Mouse (Mus musculus): ENCODE data around the gene Cfap99. TPM values are rescaled to one million over a fixed set of nuclear protein-coding genes. Genes with fewer than 3 reads are reported as not detected.

The Cfap99 gene
- total RNA-seq, 2 experiments from 2014 or later = not detected

DNA sequence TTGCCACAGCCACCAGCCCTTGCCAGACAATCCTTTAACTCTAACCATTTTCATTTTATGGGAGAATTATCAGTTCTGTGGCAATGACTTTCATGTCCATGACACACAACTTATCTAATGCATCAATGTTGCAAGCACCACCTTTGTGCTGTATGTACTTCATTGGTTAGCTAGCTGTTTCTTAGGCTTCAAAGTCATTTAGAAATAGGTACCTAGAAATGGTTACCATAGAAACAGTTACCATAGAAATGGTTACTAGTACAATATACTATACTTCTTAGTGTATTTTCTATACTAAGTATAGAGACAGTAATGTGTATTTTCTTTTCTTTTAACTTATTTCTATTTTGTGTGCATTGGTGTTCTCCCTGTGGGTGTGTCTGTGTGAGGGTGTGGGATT, 36.9 kb downstream of the Cfap99 start:
- ATAC-seq (replicated peaks; ENCODE audit: low FRiP score, low TSS enrichment, poor library complexity, severe bottlenecking) = no peak

DNA sequence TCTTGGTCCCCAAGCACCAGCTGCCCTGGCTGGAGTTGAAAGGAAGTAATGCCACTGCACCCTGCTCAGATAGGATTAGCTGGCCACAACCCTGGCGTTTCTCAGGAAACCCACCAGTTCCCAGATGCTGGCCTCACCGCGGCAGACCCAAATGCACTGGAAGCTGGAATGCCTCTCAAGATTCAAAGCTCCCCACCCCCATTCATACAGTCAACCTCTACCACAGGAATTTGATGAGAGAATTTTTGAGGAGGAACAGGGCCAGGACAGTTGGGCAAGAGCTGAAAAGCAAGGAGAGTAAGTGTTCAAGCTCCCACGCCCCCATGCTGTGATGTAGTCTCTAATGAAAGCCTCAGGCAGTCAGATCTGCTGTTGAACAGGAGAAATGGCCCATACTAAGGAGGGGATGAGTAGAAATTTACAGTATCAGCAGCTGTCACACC, 37.9 kb downstream of the Cfap99 start:
- ATAC-seq (replicated peaks; ENCODE audit: low FRiP score, low TSS enrichment, poor library complexity, severe bottlenecking) = no peak

DNA sequence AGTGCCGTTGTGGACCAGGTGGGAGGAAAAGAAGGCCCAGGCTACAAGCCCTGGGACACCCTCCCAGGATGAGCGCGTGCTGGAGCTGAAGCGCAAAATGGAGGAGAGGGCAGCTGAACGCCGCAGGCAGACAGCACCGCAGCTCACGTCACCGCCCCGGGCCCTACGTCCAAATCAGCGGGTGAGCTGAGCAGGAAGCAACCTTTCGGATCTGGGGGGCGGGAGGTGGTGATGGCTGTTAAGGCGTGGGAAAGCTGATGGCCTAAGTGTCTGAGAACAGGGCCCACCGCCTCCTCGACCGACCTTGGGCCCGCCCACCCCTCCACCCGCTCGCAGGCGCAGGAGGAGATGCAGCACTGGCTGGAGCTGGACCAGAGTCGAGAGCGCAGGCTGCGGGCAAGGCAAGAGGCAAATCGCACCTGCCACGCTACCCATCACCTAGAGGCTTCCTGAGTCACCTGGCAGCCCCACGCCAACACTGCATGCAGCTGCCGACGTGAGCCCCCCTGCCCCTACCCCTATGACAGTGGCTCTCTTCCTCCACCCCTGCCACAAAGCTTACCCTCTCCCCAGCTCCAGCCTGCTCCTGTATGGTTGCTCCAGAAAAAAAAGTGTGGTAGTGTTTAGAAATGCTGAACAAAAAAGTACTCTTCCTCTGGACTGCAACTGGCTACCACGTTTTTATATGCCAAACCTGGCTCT, 38.6 kb downstream of the Cfap99 start:
- ATAC-seq (replicated peaks; ENCODE audit: low FRiP score, low TSS enrichment, poor library complexity, severe bottlenecking) = 0 out of 2 replicates have a peak, but pooled peaks have one; percentile 44

DNA sequence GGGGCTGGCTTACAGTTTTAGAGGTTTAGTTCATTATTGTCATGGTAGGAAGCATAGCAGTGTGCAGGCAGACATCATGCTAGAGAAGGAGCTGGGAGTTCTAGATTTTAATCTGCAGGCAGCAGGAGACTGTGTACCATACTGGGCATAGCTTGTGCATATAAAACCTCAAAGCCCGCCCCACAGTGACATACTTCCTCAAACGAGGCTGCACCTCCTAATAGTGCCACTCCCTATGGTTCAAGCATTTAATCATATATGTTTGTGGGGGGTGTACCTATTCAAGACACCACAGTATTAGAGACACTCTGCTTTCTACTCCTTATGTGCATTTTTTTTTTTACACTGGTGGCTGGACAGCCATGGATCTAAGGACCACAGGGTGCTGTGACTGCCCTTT, 41.7 kb downstream of the Cfap99 start:
- ATAC-seq (replicated peaks; ENCODE audit: low FRiP score, low TSS enrichment, poor library complexity, severe bottlenecking) = no peak

DNA sequence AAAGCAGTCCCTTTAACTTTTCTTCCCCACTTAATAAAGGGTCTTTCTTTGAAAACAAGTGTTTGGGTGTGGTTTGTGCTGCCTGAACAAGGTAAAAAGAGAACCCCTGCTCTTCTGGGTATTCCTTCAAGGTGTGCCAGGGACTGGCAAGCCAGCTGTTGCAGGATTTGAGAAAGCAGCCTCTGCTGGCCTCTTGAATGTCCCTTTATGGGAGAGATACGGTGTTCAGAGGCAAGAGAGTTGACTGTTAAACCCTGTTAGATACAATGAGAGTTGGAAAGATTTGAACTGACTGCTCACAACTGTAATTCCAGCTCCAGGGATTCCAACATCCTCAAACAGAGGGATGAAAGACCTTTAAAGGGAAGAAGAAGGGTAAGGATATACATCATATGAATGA, 45.7 kb downstream of the Cfap99 start:
- ATAC-seq (replicated peaks; ENCODE audit: low FRiP score, low TSS enrichment, poor library complexity, severe bottlenecking) = no peak

DNA sequence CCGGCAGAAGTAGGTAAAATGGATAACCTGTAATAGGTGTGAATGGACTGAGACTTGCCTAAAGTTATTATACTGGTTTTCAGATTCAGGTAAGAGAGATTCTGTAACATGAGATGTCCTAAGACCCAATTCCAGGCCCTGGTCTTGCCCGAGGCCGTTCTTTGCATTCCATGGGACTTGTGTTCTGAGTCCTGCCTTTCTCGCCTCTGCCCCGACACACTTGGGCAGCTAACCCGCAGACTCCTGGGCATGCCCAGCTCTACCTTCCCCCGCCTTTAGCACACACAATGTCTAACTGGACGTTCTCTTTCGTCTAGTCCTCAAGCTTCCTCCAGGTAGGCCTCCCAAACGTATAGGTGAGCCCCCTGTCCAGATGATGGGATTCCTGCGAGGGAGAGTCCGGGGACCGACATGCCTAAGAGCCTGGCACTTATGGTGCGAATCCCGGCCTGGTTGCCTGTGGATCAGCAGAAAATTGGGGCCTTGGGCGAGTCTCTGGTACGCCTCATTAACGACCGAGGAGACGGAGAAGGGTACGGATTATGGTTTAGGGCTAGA, 47.2 kb downstream of the Cfap99 start:
- ATAC-seq (replicated peaks; ENCODE audit: low FRiP score, low TSS enrichment, poor library complexity, severe bottlenecking) = peak; percentile 19

DNA sequence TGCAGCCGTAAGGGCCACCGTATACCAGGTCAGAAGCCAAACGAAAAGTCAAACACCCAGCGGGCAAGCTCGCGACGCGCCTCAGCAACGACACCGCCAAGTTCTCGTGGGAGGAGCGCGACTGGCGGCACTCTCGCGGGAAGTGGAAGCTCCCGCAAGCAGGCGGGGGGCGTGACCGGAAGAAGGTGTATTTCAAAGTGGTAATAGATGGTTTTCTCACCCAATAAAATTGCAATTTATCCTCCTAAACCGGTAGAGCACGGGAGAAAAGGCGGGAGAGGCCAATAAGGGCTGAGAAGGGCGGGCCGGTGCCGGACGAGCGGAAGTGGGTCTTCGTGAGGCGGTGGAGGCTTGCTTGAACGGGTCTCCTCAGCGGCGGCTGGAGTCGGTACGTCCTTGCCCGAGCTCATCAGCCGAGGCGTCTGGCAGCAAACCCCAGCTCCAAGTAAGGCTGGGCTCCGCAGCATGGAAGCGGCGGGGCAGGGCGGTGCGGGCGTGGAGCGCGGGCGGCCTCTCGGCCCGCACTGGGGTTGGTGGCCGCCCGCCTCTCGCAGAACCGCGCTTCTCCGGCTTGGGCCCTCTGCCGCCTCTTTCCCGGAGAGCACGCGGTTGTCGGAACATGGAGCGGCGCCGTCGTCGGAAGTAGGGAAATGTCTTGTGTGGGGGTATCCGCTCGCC, 47.8 kb downstream of the Cfap99 start, which contains the start of gene Rnf4:
TSS of gene Rnf4 (plus strand) at position 193 of the 678 bp plus-strand sequence.
- peak; percentile 91 for ATAC-seq (replicated peaks; ENCODE audit: low FRiP score, low TSS enrichment, poor library complexity, severe bottlenecking)

DNA sequence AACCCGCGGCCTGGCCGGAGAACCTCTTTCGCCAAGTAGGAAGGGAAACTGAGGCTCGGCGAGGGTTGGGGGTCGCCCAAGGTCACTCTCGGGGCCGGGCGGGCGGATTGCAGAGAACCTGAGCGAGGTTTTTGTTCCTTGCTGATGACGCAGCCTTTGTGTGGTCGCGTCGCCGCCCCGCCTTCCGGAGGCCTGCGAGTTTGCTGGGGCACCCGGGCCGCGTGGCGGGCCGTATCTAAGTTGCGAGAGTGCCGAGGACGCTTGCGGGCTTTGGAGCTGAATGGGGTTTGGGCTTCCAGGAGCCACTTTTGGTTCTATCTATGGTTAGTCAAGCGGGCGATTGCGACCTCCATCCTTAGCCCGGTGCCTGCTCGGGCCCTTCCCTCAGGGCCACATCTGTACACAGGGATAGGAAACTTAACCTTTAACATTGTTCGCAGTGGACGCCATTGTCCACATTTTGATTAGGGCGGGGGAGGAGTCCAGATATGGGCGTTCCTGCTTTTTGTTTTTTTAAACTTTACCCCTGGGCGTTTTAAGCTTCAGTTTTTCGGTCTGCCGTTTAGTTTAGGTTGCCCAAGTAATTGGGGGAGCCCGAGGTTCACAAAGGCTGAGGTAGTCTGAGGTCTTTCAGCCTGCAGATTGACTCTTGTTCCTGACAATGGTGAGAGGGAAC, 48.5 kb downstream of the Cfap99 start:
- ATAC-seq (replicated peaks; ENCODE audit: low FRiP score, low TSS enrichment, poor library complexity, severe bottlenecking) = peak; percentile 59

DNA sequence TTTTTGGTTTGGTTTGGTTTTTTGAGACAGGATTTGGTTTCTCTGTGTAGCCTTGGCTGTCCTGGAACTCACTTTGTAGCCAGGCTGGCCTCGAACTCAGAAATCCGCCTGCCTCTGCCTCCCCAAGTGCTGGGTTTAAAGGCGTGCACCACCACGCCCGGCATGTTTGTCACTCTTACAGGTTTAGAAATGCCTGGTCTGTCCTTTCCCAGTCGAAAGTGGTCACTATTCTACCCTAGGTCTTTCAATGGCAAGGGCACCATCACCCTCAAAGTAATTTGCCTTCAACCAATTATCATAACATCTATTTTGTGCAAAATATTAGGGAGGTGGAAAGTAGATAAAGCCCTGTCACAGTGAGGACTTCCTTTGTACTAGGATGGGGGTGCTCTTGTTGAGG, 51.8 kb downstream of the Cfap99 start:
- ATAC-seq (replicated peaks; ENCODE audit: low FRiP score, low TSS enrichment, poor library complexity, severe bottlenecking) = no peak

DNA sequence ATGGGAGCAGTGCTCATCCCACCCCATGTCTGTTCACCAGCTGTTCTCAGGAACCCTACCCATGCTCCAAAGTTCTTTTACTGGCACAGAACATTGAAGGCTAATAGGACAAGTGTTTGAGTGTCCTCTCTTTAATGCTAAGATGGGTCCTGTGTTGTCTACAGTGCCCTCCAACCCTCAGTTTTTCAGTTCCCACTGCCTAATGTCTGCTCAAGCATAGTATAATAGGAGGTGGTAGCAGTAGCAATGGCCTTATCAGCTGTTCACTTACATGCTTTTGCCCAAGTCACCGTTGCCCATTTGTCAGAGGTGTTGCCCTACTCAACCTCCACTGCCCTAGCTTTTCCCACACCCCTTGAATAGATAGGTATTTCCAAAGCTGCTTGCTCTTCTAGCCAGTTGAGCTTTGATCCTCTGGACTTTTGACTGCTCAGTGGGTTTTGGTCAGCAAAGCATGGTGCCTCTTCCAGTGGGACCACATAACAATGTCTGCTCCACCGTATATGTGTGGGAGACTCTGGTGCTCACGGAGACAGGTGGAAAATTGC, 63.8 kb downstream of the Cfap99 start:
- 0 out of 2 replicates have a peak, but pooled peaks have one; percentile 34 for ATAC-seq (replicated peaks; ENCODE audit: low FRiP score, low TSS enrichment, poor library complexity, severe bottlenecking)

DNA sequence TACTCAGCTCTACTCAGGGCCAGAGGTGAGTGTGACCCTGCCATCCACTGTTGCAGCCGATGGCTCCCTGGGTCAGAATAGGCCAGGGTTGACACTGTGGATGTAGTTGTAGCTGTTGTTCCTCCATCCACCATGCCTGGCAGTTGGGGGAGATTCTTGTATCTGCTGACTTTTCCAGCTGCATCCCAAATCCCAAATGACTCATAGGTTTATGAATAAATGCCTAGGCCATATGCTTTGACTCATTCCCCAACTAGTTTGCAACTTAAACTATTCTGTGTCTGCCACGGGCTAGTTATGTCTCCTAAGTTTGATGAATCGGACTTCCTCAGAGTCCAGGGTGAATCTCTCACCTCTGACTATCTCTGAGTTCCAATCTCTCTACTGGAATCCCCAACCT, 71.9 kb downstream of the Cfap99 start:
- ATAC-seq (replicated peaks; ENCODE audit: low FRiP score, low TSS enrichment, poor library complexity, severe bottlenecking) = no peak

DNA sequence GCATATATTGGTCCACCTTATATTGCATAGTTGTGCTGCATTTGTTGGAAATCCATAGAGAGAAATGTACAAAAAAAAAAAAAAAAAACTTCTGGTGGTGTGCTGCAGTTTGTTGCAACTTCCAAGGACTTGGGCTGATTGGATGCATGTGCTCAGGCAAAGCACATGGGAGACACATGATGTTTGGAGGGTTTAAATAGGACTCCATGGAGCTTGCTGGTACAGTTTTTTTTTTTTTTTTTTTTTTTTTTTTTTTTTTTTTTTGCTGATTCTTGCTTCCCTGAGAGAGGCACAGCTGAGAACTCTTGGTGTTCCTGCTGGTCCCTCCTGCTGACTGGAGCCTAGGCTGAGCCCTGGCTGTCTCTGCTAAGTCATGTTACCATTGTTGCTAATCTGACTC, 74.7 kb downstream of the Cfap99 start:
- ATAC-seq (replicated peaks; ENCODE audit: low FRiP score, low TSS enrichment, poor library complexity, severe bottlenecking) = no peak

DNA sequence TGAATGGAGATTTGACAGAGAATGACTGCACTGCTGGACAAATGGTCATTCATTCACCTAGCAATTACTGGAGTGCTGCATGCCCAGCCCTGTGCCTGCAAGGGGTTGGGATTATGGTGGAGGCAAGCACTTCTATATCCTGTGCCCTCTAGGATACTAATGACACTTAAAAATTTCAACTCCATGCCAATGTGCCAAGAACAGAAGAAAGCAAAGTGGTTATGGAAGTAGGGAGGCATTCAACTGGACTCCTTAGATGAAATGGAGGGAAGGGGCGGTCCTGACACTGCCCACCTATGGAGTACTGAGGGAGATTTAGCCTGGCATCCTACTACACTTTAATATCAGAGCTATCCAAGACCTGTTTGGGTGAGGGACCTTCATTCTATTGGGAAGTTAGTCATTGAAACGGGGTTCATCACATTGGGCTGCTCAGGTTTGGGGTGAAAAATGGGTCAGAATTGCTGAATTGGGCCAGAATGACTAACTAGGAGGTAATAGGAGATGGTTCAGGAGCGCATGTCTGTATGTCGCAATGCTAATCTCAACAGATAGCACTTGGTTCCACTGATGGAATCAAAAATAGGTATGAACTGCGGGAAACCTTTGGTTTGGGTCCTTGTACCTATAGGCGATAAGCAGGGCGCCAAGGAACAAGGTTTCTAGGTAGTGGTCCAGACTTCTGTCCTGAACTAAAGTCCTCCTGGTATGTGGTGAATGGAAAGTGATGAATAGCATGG, 80.3 kb downstream of the Cfap99 start:
- ATAC-seq (replicated peaks; ENCODE audit: low FRiP score, low TSS enrichment, poor library complexity, severe bottlenecking) = no peak; the same call in 1 of the 2 replicates

DNA sequence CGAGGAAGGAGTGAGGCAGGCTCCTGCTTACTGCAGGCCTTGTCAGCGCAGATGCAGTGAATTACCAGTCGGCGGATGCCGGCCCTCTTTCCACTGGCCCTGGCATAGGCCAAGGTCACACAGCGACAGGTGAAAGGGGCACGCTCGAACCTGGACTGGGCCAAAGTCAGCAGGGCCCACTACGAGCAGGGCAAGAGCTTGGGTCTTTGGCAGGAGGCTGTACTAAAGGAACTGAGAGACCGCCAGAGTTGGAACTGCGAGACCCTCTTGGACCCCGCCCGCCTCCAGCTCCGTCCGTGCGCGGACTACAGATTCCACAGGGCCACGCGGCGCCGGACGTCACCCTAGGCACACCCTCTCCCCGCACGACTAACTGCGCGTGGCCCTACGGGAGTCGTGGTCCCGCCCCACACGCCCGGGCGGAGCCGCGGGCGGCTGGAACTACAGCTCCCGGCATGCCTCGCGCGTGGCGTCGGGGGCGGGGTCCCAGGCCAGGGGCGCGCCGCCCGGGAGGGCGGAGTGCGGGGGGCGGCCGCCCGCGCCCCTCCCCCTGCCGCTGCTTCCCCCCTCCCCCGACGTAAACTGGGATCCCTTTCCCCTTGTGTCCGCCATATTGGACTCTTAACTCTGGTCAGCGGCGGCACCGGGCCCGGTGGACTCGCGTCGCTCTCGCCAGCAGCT, 81.1 kb downstream of the Cfap99 start, which contains the start of gene Fam193a:
TSS of gene Fam193a (plus strand) at position 593 of the 681 bp plus-strand sequence.
- ATAC-seq (replicated peaks; ENCODE audit: low FRiP score, low TSS enrichment, poor library complexity, severe bottlenecking) = peak; percentile 97

DNA sequence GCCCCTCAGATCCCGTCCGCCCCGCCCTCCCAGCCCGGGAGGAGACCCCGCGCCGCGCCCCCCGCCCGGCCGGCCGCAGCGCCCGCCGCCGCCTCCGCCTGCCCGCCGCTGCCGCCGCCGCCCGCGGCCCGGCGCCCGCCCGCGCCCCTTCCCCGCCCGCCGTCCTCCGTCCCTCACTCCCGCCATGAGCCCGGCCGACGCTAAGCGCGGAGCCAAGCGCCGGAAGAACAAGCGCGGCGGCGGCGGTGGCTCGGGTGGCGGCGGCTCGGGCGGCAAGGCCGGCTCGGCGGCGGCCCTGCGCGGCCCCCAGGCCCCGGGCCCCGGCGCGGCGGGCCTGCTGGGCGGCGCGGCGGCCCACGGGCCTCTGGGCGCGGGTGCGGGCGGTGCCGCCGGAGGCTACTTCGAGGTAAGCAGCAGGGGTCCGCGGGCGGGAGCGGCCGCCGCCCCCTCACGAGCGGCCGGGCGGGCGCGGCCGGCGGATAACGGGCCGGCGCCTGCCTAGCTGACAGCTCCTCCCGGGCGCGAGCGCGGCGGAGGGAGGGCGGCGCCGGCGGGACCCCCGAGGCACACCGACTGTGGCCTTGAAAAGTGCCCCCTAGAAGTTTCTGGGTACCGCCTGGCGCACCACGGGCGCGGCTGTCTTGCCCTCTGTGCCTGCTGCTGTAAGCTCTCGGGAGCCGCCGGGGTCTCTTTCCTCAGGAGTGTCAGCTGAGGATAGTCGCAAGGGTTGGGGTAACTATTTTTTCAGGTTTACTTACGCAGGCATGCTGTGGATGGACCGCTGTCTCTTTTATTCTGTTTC, 81.8 kb downstream of the Cfap99 start:
- ATAC-seq (replicated peaks; ENCODE audit: low FRiP score, low TSS enrichment, poor library complexity, severe bottlenecking) = 0 out of 2 replicates have a peak, but pooled peaks have one; percentile 9

DNA sequence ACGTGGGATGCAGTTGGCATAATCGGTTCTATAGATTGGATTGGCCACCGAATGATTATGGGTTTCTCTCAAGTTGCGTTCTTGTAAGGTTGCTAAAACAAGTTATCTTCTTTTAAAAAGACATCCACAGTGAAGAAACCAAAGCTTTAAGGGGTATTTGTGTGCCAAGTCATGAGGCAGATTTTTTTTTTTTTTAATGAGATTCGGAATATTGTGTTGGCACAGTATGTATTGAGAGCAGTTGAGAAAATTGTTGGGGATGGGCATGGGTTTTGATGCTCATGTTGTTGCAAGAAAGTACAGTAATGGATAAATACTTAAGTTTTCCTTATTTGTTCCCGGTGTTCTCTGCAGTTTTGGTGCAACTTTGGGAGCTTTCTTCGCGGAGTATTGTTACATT, 82.4 kb downstream of the Cfap99 start:
- no peak for ATAC-seq (replicated peaks; ENCODE audit: low FRiP score, low TSS enrichment, poor library complexity, severe bottlenecking)

DNA sequence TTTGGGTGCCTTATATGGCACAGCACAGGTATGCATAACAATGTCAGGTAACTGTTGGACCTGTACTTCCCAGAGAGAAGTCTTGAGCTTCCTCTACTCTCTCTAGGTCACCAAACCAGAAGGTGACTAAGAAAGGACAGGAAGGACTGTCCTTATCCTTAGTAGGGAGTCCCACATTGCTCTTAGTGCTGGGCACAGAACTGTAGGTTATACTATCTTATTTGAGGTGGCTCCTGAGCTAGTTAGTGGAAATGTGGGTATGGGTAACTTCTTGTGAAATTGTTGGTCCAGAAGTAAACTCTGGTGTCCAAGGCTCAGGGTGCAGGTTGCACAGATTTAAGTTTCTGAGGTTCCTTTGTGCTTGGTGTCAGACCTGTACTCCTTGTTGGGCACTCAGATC, 83.7 kb downstream of the Cfap99 start:
- ATAC-seq (replicated peaks; ENCODE audit: low FRiP score, low TSS enrichment, poor library complexity, severe bottlenecking) = no peak

DNA sequence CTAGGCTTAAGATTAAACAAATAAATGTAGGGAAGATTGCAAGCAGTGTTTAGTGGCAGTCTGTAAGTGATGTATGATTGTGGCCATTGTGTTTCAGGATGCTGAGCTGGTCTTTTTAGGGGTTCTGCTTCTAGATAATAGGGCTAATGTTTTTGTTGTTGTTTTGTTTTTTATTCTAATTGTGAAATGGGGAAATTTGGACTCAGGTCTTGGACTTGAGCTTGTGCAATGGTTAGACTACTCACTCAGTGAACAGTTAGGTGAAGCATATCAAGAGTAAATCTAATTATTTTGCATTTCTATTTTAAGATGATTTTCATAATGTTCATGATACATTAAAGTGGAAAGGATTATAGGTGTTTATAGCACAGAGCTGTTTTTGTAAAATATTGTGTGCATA, 84.1 kb downstream of the Cfap99 start:
- no peak for ATAC-seq (replicated peaks; ENCODE audit: low FRiP score, low TSS enrichment, poor library complexity, severe bottlenecking)
